In genomic region chr4:41394651-41395050, GRCm38 (mm10) we compare ENCODE assay signal across 24 mouse cellular contexts. TPM values are rescaled to one million over a fixed set of nuclear protein-coding genes. Genes with fewer than 3 reads are reported as not detected.
A peak's percentile ranks its signal among the peaks of the same experiment; 100 is the strongest.
DNase-seq lines count a peak whose midpoint lies in the region; ATAC-seq lines count a peak whose summit lies in the region.
"Had no signal": no experiment of that assay in that cellular context is flagged by ENCODE, and none has a peak within 500 bp of the region (broad histone marks: within the 10 kb centered on the region; RNA-seq: fewer than 3 reads in every experiment).

No protein-coding gene starts in this region.

- no peak overlapping the region for H3K4me3 ChIP-seq in limb, embryonic 10.5 days
- H3K4me3 ChIP-seq: embryonic facial prominence, embryonic 12.5 days; embryonic facial prominence, embryonic 15.5 days; heart, embryonic 12.5 days; heart, embryonic 15.5 days; hindbrain, embryonic 10.5 days; hindbrain, embryonic 13.5 days; intestine, embryonic 15.5 days had no signal

- H3K27me3 ChIP-seq in limb, embryonic 10.5 days (ENCODE audit: low read depth, poor library complexity, severe bottlenecking): no peaks in the 10 kb centered on the region
- H3K27me3 ChIP-seq: embryonic facial prominence, embryonic 12.5 days; embryonic facial prominence, embryonic 15.5 days; heart, embryonic 12.5 days; heart, embryonic 15.5 days; hindbrain, embryonic 13.5 days; intestine, embryonic 15.5 days had no signal

- H3K36me3 ChIP-seq in limb, embryonic 10.5 days: peaks cover 87% of the 10 kb centered on the region

- no peaks in the 10 kb centered on the region for H3K9me3 ChIP-seq in limb, embryonic 10.5 days (replicated peaks)
- H3K9me3 ChIP-seq: embryonic facial prominence, embryonic 12.5 days; embryonic facial prominence, embryonic 15.5 days; heart, embryonic 12.5 days; heart, embryonic 15.5 days; hindbrain, embryonic 10.5 days; hindbrain, embryonic 13.5 days; intestine, embryonic 15.5 days had no signal

- DNase-seq in heart, adult 11 months: peak; percentile 80
- DNase-seq in heart, adult 9 months (ENCODE audit: low spot score in 2 of 2): no peak
- peak; percentile 65 for DNase-seq in adrenal gland, postnatal 14 days
- DNase-seq in limb, embryonic 10.5 days (ENCODE audit: low spot score): no peak
- DNase-seq in gastrocnemius, postnatal 14 days: no peak
- DNase-seq: cerebellum, adult 18-20 months; cerebellum, adult 9-10 months; cerebellum, postnatal 14 days; forebrain, postnatal 0 days; gastrocnemius, postnatal 36 days; heart, postnatal 10 days; heart, postnatal 36 days; kidney, adult 11 months had no signal

- no peaks in the 10 kb centered on the region for H3K4me1 ChIP-seq in limb, embryonic 10.5 days
- H3K4me1 ChIP-seq: embryonic facial prominence, embryonic 12.5 days; embryonic facial prominence, embryonic 15.5 days; heart, embryonic 15.5 days; hindbrain, embryonic 10.5 days; hindbrain, embryonic 13.5 days; intestine, embryonic 15.5 days had no signal

- WGBS in limb, embryonic 10.5 days: 86% methylated on average over 9 of the region's 9 CpGs

- 0 out of 2 replicates have a peak overlapping the region, but pooled peaks have one; percentile 38 for H3K27ac ChIP-seq in limb, embryonic 10.5 days
- H3K27ac ChIP-seq: embryonic facial prominence, embryonic 12.5 days; embryonic facial prominence, embryonic 15.5 days; heart, embryonic 15.5 days; hindbrain, embryonic 10.5 days; hindbrain, embryonic 13.5 days; intestine, embryonic 15.5 days had no signal

- no peak for ATAC-seq in monocyte, adult 5-6 weeks (replicated peaks; ENCODE audit: insufficient number of reproducible peaks, low FRiP score, low TSS enrichment, poor library complexity, severe bottlenecking)
- ATAC-seq: activated CD4-positive, CD25-positive, alpha-beta regulatory T cell, adult 4 months; forebrain, embryonic 14.5 days; forebrain, postnatal 0 days; hindbrain, embryonic 16.5 days; intestine, embryonic 15.5 days had no signal

- intact Hi-C loops in gastrocnemius, postnatal 14 days (cut with DNase I; ENCODE audit: low total_unique reads): no loop called here

RNA-seq across cellular contexts. Expression of gene Ubap1, which starts 45.9 kb away (rescaled TPM):
- 38.5 and 52.1 TPM in 2 replicates for total RNA-seq in adrenal gland, postnatal 14 days (2021)
- polyA plus RNA-seq in limb, embryonic 10.5 days (2016; fragmentation: Nextera tagmentation; extraction: Ambion mirVana): 58.6 and 59.4 TPM in 2 replicates
- total RNA-seq in monocyte, adult 5-6 weeks (2017): 70.9 to 80.1 TPM (median 79.6 TPM) in 3 replicates
- 10 to 100 TPM; 40.0 to 49.2 TPM for total RNA-seq in gastrocnemius, postnatal 14 days (2021)

Comparison
In these comparisons a context has a peak if more than half of its experiments do, and no peak if none do; other contexts are left out.
1. DNase-seq: peak in heart, adult 11 months (single experiment) and adrenal gland, postnatal 14 days (single experiment); none in heart, adult 9 months (0 of 2), limb, embryonic 10.5 days (single experiment) and gastrocnemius, postnatal 14 days (single experiment).